Mouse (Mus musculus) thymus, postnatal 4 days (tissue): Measurements from ENCODE around the gene Ccnk.

Experiments
- DNase-seq: peaks from one replicate; pipeline ENCODE4 v3.0.0; 2021

Ccnk gene

GRCm38 (mm10) chr12:108193878-108194277 is 14.5 kb downstream of the Ccnk start:
- DNase-seq: no peak

GRCm38 (mm10) chr12:108195761-108196160 is 16.4 kb downstream of the Ccnk start:
- no peak for DNase-seq

GRCm38 (mm10) chr12:108198447-108198846 is 19.1 kb downstream of the Ccnk start:
- no peak for DNase-seq

GRCm38 (mm10) chr12:108200094-108200493 is 20.7 kb downstream of the Ccnk start:
- no peak for DNase-seq

GRCm38 (mm10) chr12:108203895-108204294 is 24.5 kb downstream of the Ccnk start:
- DNase-seq: no peak

GRCm38 (mm10) chr12:108204978-108205377 is 25.6 kb downstream of the Ccnk start:
- no peak for DNase-seq

GRCm38 (mm10) chr12:108206641-108207040 is 27.3 kb downstream of the Ccnk start:
- peak; percentile 90 for DNase-seq

- DNase-seq: peak; percentile 14
Observed at GRCm38 (mm10) chr12:108208216-108208615, 28.8 kb downstream of the Ccnk start.

GRCm38 (mm10) chr12:108208726-108209438 is 29.5 kb downstream of the Ccnk start:
- DNase-seq: peak; percentile 76

- DNase-seq: no peak
Observed at GRCm38 (mm10) chr12:108210623-108211022, 31.2 kb downstream of the Ccnk start.

GRCm38 (mm10) chr12:108212071-108212470 is 32.7 kb downstream of the Ccnk start:
- DNase-seq: no peak

GRCm38 (mm10) chr12:108212476-108212875 is 33.1 kb downstream of the Ccnk start:
- DNase-seq: no peak

- no peak for DNase-seq
Observed at GRCm38 (mm10) chr12:108213090-108214041, 34.0 kb downstream of the Ccnk start.

- no peak for DNase-seq
Observed at GRCm38 (mm10) chr12:108215090-108215489, 35.7 kb downstream of the Ccnk start.

GRCm38 (mm10) chr12:108216611-108217370 is 37.4 kb downstream of the Ccnk start:
- DNase-seq: no peak

GRCm38 (mm10) chr12:108217572-108217971 is 38.2 kb downstream of the Ccnk start:
- DNase-seq: peak; percentile 84

- no peak for DNase-seq
Observed at GRCm38 (mm10) chr12:108219163-108219562, 39.8 kb downstream of the Ccnk start.

GRCm38 (mm10) chr12:108219825-108220616 is 40.6 kb downstream of the Ccnk start:
- DNase-seq: no peak

- no peak for DNase-seq
Observed at GRCm38 (mm10) chr12:108220621-108221020, 41.2 kb downstream of the Ccnk start.

- peak; percentile 49 for DNase-seq
Observed at GRCm38 (mm10) chr12:108221206-108221605, 41.8 kb downstream of the Ccnk start.

- no peak for DNase-seq
Observed at GRCm38 (mm10) chr12:108221712-108222111, 42.3 kb downstream of the Ccnk start.

GRCm38 (mm10) chr12:108223357-108223756 is 44.0 kb downstream of the Ccnk start:
- no peak for DNase-seq
